Mouse (Mus musculus): ENCODE data around the gene Vgll4.

Vgll4 gene

GRCm38 (mm10) chr6:114842863-114843262 lies 126.9 kb downstream of the Vgll4 start:
- DNase-seq (ENCODE audit: low spot score in 2 of 2): no peak

- DNase-seq (ENCODE audit: low spot score in 2 of 2): no peak
Observed at GRCm38 (mm10) chr6:114842131-114842530, 127.7 kb downstream of the Vgll4 start.

DNA sequence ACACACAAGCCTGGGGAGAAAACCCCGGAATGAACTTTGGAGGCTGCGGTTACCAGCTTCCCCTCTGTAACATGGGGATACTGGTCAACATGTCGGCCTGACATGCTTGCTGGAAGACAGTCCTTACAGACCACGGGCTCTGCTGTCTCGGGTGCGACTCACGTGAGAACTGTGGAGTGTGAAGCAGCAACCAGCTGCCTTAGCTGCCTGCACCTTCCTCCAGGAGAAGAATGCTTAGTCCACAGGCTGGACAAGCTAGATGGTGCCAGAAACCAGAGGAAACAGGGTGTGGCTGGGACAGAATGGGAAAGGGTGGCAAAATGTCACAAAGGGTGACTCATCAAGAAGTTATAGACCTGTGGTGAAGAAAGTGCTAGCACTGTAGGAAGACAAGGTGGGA lies 129.8 kb downstream of the Vgll4 start:
- no peak for DNase-seq (ENCODE audit: low spot score in 2 of 2)

- no peak for DNase-seq (ENCODE audit: low spot score in 2 of 2)
Observed at GRCm38 (mm10) chr6:114838872-114839271, 130.9 kb downstream of the Vgll4 start.

DNA sequence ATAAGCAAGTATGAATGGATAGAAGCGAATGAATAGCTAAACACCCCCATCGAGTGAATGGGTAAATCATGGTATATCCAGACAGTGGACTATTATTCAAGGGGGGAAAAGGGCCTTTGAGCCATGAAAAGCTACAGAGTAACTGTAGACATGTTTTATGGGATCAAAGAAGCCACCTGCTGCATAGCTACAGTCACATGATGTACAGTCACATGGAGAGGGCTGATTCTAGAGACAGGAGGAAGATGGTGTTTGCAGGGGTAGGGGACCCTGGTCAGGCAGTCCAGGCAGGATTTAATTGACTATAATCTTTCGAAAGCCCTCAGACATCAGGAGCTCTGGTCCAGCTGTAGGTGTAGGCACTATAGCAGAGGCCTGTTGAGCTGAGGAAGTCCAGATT lies 133.4 kb downstream of the Vgll4 start:
- no peak for DNase-seq (ENCODE audit: low spot score in 2 of 2)

GRCm38 (mm10) chr6:114835752-114836151 lies 134.0 kb downstream of the Vgll4 start:
- no peak for DNase-seq (ENCODE audit: low spot score in 2 of 2)

DNA sequence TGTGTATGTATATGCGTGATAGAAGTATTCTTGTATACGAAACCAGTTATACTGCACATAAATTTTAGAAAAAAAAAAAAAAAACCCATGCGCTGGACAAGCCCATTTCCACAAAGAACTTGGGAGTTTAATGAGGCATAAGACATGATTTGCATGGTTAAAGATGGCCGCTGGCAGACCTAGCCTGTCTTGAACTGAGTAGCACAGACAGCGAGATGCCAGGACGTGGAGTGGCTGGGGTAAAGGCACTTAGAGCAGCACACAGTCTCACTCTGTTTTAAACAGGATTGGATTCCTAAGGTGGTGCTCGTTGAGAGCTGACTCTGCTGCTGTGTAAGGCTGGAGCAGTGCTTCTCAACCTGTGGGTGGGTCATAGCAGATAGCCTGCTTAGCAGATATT lies 134.4 kb downstream of the Vgll4 start:
- no peak for DNase-seq (ENCODE audit: low spot score in 2 of 2)

DNA sequence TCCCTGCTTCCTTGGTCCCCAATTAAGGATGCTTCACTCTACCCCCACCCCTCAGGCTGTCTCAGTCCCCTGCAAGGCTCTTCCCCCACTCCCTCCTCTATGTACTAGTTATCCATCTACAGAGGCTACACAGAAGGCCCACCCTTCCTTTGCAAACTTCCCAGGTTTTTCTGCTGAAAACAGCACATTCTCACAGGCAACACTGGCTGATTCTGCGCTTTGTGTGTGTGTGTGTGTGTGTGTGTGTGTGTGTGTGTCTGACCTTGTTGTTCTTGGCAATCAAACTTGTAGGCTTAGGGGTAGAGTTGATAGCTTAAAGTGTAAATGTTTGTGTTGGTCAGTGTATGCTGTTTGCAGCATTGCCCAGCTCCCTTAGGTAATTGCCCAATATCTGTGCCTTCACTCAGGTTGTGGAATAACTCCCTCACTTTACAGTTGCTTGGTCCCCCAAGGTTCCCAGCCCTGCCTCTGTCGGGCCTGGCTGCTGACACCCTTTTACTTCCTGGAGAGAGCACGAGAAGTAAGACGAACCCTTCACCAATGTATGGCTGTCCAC lies 135.9 kb downstream of the Vgll4 start:
- no peak for DNase-seq (ENCODE audit: low spot score in 2 of 2)

- no peak for DNase-seq (ENCODE audit: low spot score in 2 of 2)
Observed at GRCm38 (mm10) chr6:114833058-114833685, 136.6 kb downstream of the Vgll4 start.

GRCm38 (mm10) chr6:114831807-114832206 lies 138.0 kb downstream of the Vgll4 start:
- peak in 1 of 2 experiments; percentile 13 for DNase-seq (ENCODE audit: low spot score in 2 of 2)

DNA sequence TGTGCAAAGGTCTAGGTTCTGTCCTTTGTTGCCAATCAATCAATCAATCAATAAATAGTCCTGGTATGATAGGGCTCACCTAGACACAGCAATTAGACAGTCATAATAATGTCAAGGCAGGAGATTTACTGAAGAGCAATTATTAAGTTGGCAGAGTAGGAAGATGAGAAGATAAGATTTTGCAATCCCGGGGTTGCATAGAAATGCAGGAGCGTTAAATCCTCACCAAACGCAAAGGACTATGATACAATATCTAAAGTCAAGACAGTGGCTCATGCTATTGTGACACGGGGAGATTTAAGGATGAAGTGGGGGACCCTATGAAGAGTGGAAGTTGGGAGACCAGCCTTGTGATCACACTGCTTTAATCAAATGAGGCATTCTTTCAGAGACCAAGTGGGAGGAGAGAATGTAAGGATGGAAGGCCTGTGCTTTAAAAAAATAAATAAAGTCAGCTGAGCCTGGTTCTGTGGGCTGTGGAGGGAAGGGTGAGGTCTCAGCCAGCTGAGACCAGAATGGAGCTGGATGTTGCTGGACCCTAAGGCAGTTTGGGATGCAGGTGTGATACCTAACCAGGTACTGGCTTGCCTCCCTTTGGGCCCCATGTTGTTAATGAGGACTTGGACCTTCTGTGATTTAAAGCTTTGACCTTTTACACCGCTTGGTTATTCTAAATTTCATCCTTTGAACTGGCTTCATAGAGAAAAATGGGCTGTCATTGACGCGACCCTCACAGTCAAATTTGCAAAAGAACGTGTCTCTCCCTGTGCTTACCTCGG lies 139.9 kb downstream of the Vgll4 start:
- DNase-seq (ENCODE audit: low spot score in 2 of 2): no peak

DNA sequence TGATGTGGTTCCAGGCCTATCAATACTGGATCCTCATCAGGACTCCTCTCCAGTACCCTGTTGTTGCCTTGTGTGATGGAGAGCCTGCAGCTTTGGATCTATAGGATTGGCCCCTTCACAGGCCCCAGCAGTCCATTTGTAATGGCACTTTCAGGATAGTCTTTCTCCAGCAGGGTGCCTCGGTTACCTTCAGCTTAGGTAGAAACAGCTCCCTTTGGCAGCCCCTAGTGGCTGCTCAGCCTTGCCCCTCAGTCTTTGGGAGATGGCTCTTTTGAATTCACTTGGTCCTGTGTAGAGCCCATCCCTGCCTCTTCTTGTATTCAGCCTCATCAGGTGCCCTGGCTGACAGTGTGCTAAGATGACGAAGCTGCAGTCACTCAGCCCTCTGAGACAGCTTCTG lies 142.9 kb downstream of the Vgll4 start:
- no peak for DNase-seq (ENCODE audit: low spot score in 2 of 2)

- DNase-seq (ENCODE audit: low spot score in 2 of 2): no peak
Observed at GRCm38 (mm10) chr6:114821646-114822045, 148.1 kb downstream of the Vgll4 start.

DNA sequence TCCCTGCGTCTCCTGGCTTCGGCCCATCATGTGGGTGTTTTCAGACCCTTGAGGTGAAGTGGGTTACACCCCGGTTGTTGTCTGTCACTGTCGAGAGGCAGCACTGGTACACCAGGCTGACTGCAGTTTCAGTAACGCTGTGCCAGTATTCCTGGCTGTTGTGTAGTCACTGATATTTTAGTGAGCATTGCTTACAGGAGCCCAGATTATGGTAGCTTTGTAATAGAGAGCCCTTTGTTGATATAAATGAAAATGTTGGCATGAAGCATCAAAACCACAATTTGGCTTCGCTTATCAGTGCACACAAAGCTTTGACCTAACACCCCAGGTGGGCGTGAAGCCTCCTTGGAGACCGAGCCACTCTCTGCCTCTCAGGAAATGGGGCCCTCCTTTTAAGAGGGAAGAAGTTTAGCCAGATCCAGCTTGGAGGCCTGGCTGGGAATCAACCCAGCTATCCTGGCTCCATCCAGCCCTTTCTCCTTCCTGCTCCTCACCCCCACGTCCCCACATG lies 149.8 kb downstream of the Vgll4 start:
- DNase-seq (ENCODE audit: low spot score in 2 of 2): no peak

DNA sequence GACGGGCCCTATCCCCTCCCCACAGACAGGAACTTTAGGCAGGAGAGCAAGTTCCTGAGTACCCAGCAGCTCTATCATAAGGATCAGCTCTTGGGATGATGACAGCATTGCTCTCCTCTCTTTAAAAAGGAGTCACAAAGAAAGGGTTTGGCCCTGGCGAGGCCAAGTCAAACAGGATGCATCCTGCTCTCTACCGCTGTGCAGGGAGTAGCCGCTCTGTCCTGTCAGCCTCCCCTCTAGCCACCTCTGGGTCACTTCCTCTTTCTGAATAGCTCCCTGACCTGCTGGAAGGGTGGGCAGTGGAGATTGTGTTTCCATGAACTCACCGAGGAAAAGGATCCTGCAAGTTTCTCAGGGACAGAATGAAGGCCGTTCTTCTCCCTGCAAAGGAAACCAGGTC lies 151.3 kb downstream of the Vgll4 start:
- DNase-seq (ENCODE audit: low spot score in 2 of 2): no peak

DNA sequence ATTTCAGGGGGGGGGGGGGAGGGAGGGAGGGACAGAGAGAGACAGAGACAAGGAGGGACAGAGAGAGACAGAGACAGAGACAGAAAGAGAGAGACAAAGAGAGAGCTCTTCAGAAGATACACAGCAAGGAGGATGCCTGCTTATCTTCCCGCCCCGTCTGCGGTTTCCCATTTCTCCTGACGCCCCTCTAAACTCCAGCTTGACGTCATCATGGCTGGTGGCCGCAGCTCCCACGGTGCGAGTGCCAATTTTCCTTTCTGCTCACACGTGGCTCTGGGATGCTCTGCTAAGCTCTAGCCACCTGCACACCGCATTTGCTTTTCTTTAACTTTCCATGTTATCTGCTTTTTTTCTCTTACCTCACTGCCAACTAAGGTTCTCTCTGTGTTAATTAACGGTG lies 151.8 kb downstream of the Vgll4 start:
- no peak for DNase-seq (ENCODE audit: low spot score in 2 of 2)

DNA sequence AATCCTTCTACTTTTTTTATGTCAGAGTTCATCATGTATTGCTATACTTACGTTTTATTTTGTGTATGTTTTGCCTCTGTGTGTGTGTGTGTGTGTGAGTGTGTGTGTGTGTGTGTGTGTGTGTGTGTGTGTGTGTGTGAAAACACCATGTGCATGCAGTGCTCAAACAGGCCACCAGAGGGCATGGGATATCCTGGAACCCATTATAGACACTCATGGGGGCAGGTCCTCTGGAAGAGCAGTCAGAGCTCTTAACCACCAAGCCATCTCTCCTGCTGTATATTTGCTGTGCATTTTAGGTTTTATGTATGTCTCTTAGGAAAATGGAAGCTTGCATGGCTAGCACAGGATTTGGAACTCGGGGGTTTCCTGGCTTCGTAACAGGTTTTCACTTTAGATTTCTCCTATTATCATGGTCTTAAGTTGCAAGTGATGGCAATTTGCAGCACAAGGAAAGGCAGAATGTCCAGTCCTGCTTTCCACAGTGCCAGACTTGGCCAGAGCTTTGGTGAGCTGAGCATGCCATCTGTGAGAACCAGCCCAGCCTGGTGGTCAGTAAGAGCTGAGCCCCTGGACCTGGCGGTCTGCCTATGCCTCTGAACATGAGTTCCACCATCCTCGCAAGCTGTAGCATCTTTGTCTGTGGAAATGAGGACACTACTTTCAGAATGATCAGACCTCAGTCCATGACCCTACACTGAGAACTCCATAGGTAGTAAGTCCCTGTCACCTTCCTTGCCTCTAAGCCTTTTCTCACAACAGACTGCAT lies 154.7 kb downstream of the Vgll4 start:
- no peak for DNase-seq (ENCODE audit: low spot score in 2 of 2)

DNA sequence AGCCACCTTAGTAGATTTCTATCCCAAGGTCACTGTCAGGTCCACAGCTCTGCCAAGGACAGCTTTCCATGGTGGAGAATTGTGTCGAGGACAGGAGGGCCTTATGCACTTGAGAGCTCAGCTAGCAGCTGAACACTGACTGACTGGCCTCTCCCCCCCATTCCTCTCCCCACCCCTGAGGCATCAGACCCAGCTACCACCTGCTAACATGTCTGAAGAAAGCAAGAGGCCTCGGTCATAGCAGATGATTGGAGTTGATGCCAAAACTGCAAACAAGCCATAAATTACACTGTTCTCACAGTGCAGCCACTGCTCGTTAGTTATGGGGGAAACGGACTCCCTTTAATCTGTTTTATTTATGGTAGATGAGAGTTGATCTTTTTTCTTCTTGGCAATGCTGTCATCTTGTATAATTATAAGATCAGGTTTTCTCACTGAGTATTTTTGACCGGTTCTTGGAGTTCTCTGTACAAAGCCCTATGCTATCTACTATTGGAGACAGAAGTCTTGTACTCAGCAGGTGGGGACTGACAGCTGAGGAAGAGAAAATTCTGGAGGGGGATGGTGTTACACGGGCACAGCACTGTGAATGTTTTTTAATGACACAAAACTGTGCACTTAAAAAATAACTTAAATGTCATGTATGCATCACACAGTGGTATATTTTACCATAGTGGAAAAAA lies 155.5 kb downstream of the Vgll4 start:
- no peak for DNase-seq (ENCODE audit: low spot score in 2 of 2)

DNA sequence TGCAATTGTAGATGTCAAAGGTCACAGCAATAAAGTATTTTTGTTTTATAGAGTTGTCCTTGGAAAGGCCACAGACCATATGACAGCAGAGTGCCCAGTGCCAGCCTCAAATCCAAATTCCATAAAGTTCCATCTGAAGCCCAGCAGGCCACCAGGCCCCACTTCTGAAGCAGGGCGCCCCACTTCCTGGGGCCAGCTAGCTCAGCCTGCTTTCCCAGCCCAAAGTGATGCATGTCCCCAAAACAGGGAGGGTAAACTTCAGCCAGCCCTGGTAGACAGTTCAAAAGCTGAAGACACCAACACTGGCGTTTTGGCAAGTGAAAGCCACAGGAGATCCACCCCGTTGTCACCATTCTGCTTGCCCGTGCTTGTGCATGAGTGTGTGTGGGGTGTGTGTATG lies 157.0 kb downstream of the Vgll4 start:
- no peak for DNase-seq (ENCODE audit: low spot score in 2 of 2)

- DNase-seq (ENCODE audit: low spot score in 2 of 2): no peak
Observed at GRCm38 (mm10) chr6:114812322-114812721, 157.5 kb downstream of the Vgll4 start.

All from spleen, postnatal 36 days (tissue).